Mouse (Mus musculus): ENCODE measurements at regions not wholly inside any gene's neighbourhood (a gene's known extent, or its start where the extent isn't known, plus 50 kb on each side); places are given as distances from the start of the nearest gene placed in this dataset.

- no peak for TF ChIP-seq GATA1 (IDR thresholded peaks at IDR 0.05; ENCODE audit: borderline replicate concordance, low read length)
- TF ChIP-seq FLI1 (IDR thresholded peaks at IDR 0.05; ENCODE audit: low read length), result no peak
Observed at GRCm38 (mm10) chr12:32619830-32620229, 199.5 kb upstream of the Nampt start.
